Mouse (Mus musculus): ENCODE measurements around the gene Daw1.

GRCm38 (mm10) chr1:83116447-83117137 lies 43.0 kb upstream of the Daw1 start, which contains the start of gene Ccl20:
- TF ChIP-seq CTCF (IDR thresholded peaks at IDR 0.05; ENCODE audit: borderline replicate concordance, extremely low read depth, insufficient read depth, insufficient read length) (no peak), POLR2A (IDR thresholded peaks at IDR 0.05; ENCODE audit: borderline replicate concordance, extremely low read depth, insufficient read depth, insufficient read length, poor library complexity, severe bottlenecking) (no peak)

Measured in brain, embryonic 14.5 days (tissue).